Mouse (Mus musculus): ENCODE results near the gene Txnip.
A peak's percentile ranks its signal among the peaks of the same experiment; 100 is the strongest.

Gene Txnip

GRCm38 (mm10) chr3:96560881-96561668, 3.3 kb downstream of the Txnip start:
- peak overlapping the region; percentile 93 for H3K4me3 ChIP-seq (replicated peaks; ENCODE audit: low read length)
- no peaks in the 10 kb centered on the region for H3K9me3 ChIP-seq (ENCODE audit: low read length)
- H3K36me3 ChIP-seq (ENCODE audit: insufficient read depth, low read length), result peaks cover 35% of the 10 kb centered on the region
- H3K4me1 ChIP-seq (replicated peaks; ENCODE audit: low read depth, low read length), result peaks cover 75% of the 10 kb centered on the region
- no peaks in the 10 kb centered on the region for H3K27me3 ChIP-seq (ENCODE audit: insufficient read depth, low read length)
- TF ChIP-seq NANOG (IDR thresholded peaks at IDR 0.05; ENCODE audit: borderline replicate concordance, low read length) (no peak), POU5F1 (IDR thresholded peaks at IDR 0.05; ENCODE audit: borderline replicate concordance, low read length) (no peak), CTCF (conservative IDR thresholded peaks at IDR 0.05; ENCODE audit: low read length) (no peak)

- peaks cover 76% of the 10 kb centered on the region for H3K4me1 ChIP-seq (replicated peaks; ENCODE audit: low read depth, low read length)
Measured at GRCm38 (mm10) chr3:96561946-96562681, 4.4 kb downstream of the Txnip start.

GRCm38 (mm10) chr3:96563267-96563666, 5.5 kb downstream of the Txnip start:
- TF ChIP-seq POU5F1 (IDR thresholded peaks at IDR 0.05; ENCODE audit: borderline replicate concordance, low read length) (no peak), NANOG (IDR thresholded peaks at IDR 0.05; ENCODE audit: borderline replicate concordance, low read length) (no peak), CTCF (conservative IDR thresholded peaks at IDR 0.05; ENCODE audit: low read length) (no peak)
- H3K9me3 ChIP-seq (ENCODE audit: low read length), result no peaks in the 10 kb centered on the region

More at GRCm38 (mm10) chr3:96561946-96562681, 4.4 kb downstream of the Txnip start:
- TF ChIP-seq POU5F1 (IDR thresholded peaks at IDR 0.05; ENCODE audit: borderline replicate concordance, low read length) (no peak), NANOG (IDR thresholded peaks at IDR 0.05; ENCODE audit: borderline replicate concordance, low read length) (no peak), CTCF (conservative IDR thresholded peaks at IDR 0.05; ENCODE audit: low read length) (no peak)
- peak overlapping the region; percentile 93 for H3K4me3 ChIP-seq (replicated peaks; ENCODE audit: low read length)
- no peaks in the 10 kb centered on the region for H3K9me3 ChIP-seq (ENCODE audit: low read length)
- H3K27me3 ChIP-seq (ENCODE audit: insufficient read depth, low read length), result no peaks in the 10 kb centered on the region
- H3K36me3 ChIP-seq (ENCODE audit: insufficient read depth, low read length), result peaks cover 35% of the 10 kb centered on the region

GRCm38 (mm10) chr3:96563911-96564632, 6.3 kb downstream of the Txnip start:
- no peaks in the 10 kb centered on the region for H3K9me3 ChIP-seq (ENCODE audit: low read length)
- peaks cover 29% of the 10 kb centered on the region for H3K36me3 ChIP-seq (ENCODE audit: insufficient read depth, low read length)
- peaks cover 96% of the 10 kb centered on the region for H3K4me1 ChIP-seq (replicated peaks; ENCODE audit: low read depth, low read length)
- no peaks in the 10 kb centered on the region for H3K27me3 ChIP-seq (ENCODE audit: insufficient read depth, low read length)
- TF ChIP-seq NANOG (IDR thresholded peaks at IDR 0.05; ENCODE audit: borderline replicate concordance, low read length) (0 out of 2 replicates have a peak, but pooled peaks have one; percentile 9), CTCF (conservative IDR thresholded peaks at IDR 0.05; ENCODE audit: low read length) (no peak)
- H3K4me3 ChIP-seq (replicated peaks; ENCODE audit: low read length), result peak overlapping the region; percentile 32

More at GRCm38 (mm10) chr3:96563267-96563666, 5.5 kb downstream of the Txnip start:
- no peaks in the 10 kb centered on the region for H3K27me3 ChIP-seq (ENCODE audit: insufficient read depth, low read length)
- 0 out of 2 replicates have a peak overlapping the region, but pooled peaks have one; percentile 32 for H3K4me3 ChIP-seq (replicated peaks; ENCODE audit: low read length)
- H3K36me3 ChIP-seq (ENCODE audit: insufficient read depth, low read length), result peaks cover 35% of the 10 kb centered on the region
- peaks cover 88% of the 10 kb centered on the region for H3K4me1 ChIP-seq (replicated peaks; ENCODE audit: low read depth, low read length)

GRCm38 (mm10) chr3:96564633-96565032, 6.9 kb downstream of the Txnip start:
- TF ChIP-seq CTCF (conservative IDR thresholded peaks at IDR 0.05; ENCODE audit: low read length) (no peak), POU5F1 (IDR thresholded peaks at IDR 0.05; ENCODE audit: borderline replicate concordance, low read length) (no peak), NANOG (IDR thresholded peaks at IDR 0.05; ENCODE audit: borderline replicate concordance, low read length) (no peak)
- Histone ChIP-seq H3K4me3 (replicated peaks; ENCODE audit: low read length) (peak overlapping the region; percentile 32), H3K9me3 (ENCODE audit: low read length) (no peaks in the 10 kb centered on the region), H3K27me3 (ENCODE audit: insufficient read depth, low read length) (no peaks in the 10 kb centered on the region), H3K36me3 (ENCODE audit: insufficient read depth, low read length) (peaks cover 24% of the 10 kb centered on the region), H3K4me1 (replicated peaks; ENCODE audit: low read depth, low read length) (peaks cover 99% of the 10 kb centered on the region)

GRCm38 (mm10) chr3:96565105-96565504, 7.3 kb downstream of the Txnip start:
- Histone ChIP-seq H3K9me3 (ENCODE audit: low read length) (no peaks in the 10 kb centered on the region), H3K4me1 (replicated peaks; ENCODE audit: low read depth, low read length) (peaks cover 99% of the 10 kb centered on the region), H3K36me3 (ENCODE audit: insufficient read depth, low read length) (peaks cover 19% of the 10 kb centered on the region), H3K27me3 (ENCODE audit: insufficient read depth, low read length) (no peaks in the 10 kb centered on the region), H3K4me3 (replicated peaks; ENCODE audit: low read length) (peak overlapping the region; percentile 14; the same call in 1 of the 2 replicates)
- TF ChIP-seq POU5F1 (IDR thresholded peaks at IDR 0.05; ENCODE audit: borderline replicate concordance, low read length) (no peak), CTCF (conservative IDR thresholded peaks at IDR 0.05; ENCODE audit: low read length) (no peak), NANOG (IDR thresholded peaks at IDR 0.05; ENCODE audit: borderline replicate concordance, low read length) (no peak)

- Histone ChIP-seq H3K27me3 (ENCODE audit: insufficient read depth, low read length) (no peaks in the 10 kb centered on the region), H3K4me1 (replicated peaks; ENCODE audit: low read depth, low read length) (peaks cover 98% of the 10 kb centered on the region), H3K9me3 (ENCODE audit: low read length) (no peaks in the 10 kb centered on the region), H3K36me3 (ENCODE audit: insufficient read depth, low read length) (peaks cover 2% of the 10 kb centered on the region), H3K4me3 (replicated peaks; ENCODE audit: low read length) (0 out of 2 replicates have a peak overlapping the region, but pooled peaks have one; percentile 11)
- TF ChIP-seq CTCF (conservative IDR thresholded peaks at IDR 0.05; ENCODE audit: low read length) (no peak), POU5F1 (IDR thresholded peaks at IDR 0.05; ENCODE audit: borderline replicate concordance, low read length) (no peak), NANOG (IDR thresholded peaks at IDR 0.05; ENCODE audit: borderline replicate concordance, low read length) (no peak)
Measured at GRCm38 (mm10) chr3:96566661-96567450, 9.1 kb downstream of the Txnip start.
